Mouse (Mus musculus): Measurements from ENCODE around the gene Tbc1d14. TPM values are rescaled to one million over a fixed set of nuclear protein-coding genes. Genes with fewer than 3 reads are reported as not detected.

Gene Tbc1d14
- polyA plus RNA-seq, 1 experiment from 2014 or later: 74.2 TPM

GRCm38 (mm10) chr5:36603031-36603430 lies 10.0 kb upstream of the Tbc1d14 start:
- H3K9me3 ChIP-seq (ENCODE audit: control insufficient read depth, low read length): no peaks in the 10 kb centered on the region
- 83% methylated on average over 5 of the region's 5 CpGs for WGBS
- H3K9ac ChIP-seq: no peak overlapping the region
- peak; percentile 69 for DNase-seq (ENCODE audit: low spot score)
- peaks cover 92% of the 10 kb centered on the region for H3K36me3 ChIP-seq (replicated peaks; ENCODE audit: control insufficient read depth, insufficient read depth)
- H3K4me3 ChIP-seq (replicated peaks; ENCODE audit: low read length): no peak overlapping the region
- ATAC-seq (ENCODE audit: low FRiP score): 0 out of 2 replicates have a peak, but pooled peaks have one; percentile 59
- no peak overlapping the region for H3K4me2 ChIP-seq (replicated peaks)
- no peaks in the 10 kb centered on the region for H3K4me1 ChIP-seq (replicated peaks; ENCODE audit: control insufficient read depth, insufficient read depth, low read length)
- H3K27me3 ChIP-seq (ENCODE audit: control insufficient read depth, insufficient read depth, low read length): no peaks in the 10 kb centered on the region
- no peak overlapping the region for H3K27ac ChIP-seq

DNA sequence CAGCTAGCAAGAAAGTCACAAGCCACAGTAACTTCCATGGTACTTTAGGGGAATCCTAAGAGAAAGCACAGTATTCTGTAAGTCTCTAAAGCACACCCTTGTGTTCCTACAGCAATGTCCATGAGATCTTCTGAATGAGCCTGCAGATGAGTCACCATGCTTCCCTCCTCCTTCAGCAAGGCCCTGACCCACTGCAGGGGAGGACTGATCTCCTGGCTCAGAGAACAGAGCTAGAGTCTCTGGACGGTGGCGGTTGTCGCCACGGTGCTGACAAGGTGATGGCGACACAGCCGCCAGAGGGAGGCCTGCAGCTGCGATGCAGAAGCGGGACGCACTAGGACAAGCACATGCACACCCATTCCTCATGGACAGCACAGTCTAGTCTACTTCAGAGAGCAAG lies 9.0 kb upstream of the Tbc1d14 start:
- DNase-seq (ENCODE audit: low spot score) (no peak), ATAC-seq (ENCODE audit: low FRiP score) (no peak)
- H3K27me3 ChIP-seq (ENCODE audit: control insufficient read depth, insufficient read depth, low read length): no peaks in the 10 kb centered on the region
- H3K27ac ChIP-seq: no peak overlapping the region
- H3K36me3 ChIP-seq (replicated peaks; ENCODE audit: control insufficient read depth, insufficient read depth): peaks cover 82% of the 10 kb centered on the region
- H3K9me3 ChIP-seq (ENCODE audit: control insufficient read depth, low read length): no peaks in the 10 kb centered on the region
- no peak overlapping the region for H3K4me3 ChIP-seq (replicated peaks; ENCODE audit: low read length)
- H3K9ac ChIP-seq: no peak overlapping the region
- 88% methylated on average over 9 of the region's 9 CpGs for WGBS
- H3K4me1 ChIP-seq (replicated peaks; ENCODE audit: control insufficient read depth, insufficient read depth, low read length): no peaks in the 10 kb centered on the region
- H3K4me2 ChIP-seq (replicated peaks): no peak overlapping the region

DNA sequence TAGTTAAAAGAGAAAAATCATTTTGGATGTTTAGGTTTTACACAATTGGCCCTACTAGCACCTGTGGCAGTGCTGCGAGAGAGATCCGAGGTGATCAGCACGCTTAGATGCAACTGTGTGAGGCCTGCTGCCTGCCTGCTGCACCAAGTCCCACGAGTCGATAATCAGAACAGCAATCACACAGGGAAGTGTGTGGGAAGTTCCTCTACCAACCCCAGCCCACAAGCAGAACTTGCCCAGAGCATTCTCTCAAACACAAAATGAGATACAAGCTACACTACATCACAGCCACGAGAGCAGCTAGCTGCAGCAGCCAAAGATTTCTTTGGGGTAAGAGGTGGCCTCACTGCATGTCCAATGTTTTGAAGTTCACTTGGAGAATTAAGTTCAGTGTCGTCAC lies 8.4 kb upstream of the Tbc1d14 start:
- WGBS: 95% methylated on average over 7 of the region's 7 CpGs
- Histone ChIP-seq H3K4me3 (replicated peaks; ENCODE audit: low read length) (no peak overlapping the region), H3K36me3 (replicated peaks; ENCODE audit: control insufficient read depth, insufficient read depth) (peaks cover 77% of the 10 kb centered on the region)

DNA sequence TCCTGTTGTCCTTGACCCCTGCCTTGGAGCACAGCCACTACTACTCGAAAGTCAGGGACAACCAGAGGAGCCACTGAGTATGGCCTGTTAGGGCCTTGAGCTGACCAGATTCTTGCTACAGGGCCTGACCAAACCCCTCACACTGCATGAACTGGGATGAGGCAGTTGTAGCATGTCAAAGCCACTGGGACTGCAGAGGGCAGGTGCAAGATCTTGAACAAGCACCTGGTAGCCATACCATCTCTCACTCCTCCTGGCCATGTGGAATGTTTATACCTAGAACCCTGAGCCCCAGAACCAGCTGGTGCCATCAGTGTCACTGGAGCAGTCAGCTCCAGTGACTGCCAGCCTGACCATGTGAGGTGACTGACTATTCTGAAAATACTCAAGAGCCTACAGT lies 5.8 kb upstream of the Tbc1d14 start:
- no peak overlapping the region for H3K9ac ChIP-seq
- H3K27me3 ChIP-seq (ENCODE audit: control insufficient read depth, insufficient read depth, low read length): no peaks in the 10 kb centered on the region
- DNase-seq (ENCODE audit: low spot score): no peak
- H3K4me3 ChIP-seq (replicated peaks; ENCODE audit: low read length): no peak overlapping the region
- no peak for ATAC-seq (ENCODE audit: low FRiP score)
- H3K36me3 ChIP-seq (replicated peaks; ENCODE audit: control insufficient read depth, insufficient read depth): peaks cover 51% of the 10 kb centered on the region
- 100% methylated on average over 1 of the region's 1 CpGs for WGBS
- H3K27ac ChIP-seq: no peak overlapping the region
- no peak overlapping the region for H3K4me2 ChIP-seq (replicated peaks)
- H3K9me3 ChIP-seq (ENCODE audit: control insufficient read depth, low read length): no peaks in the 10 kb centered on the region
- no peaks in the 10 kb centered on the region for H3K4me1 ChIP-seq (replicated peaks; ENCODE audit: control insufficient read depth, insufficient read depth, low read length)

More for the DNA sequence above, 8.4 kb upstream of the Tbc1d14 start:
- H3K4me2 ChIP-seq (replicated peaks): no peak overlapping the region
- H3K4me1 ChIP-seq (replicated peaks; ENCODE audit: control insufficient read depth, insufficient read depth, low read length): no peaks in the 10 kb centered on the region
- ATAC-seq (ENCODE audit: low FRiP score) (no peak), DNase-seq (ENCODE audit: low spot score) (no peak)
- H3K27ac ChIP-seq: no peak overlapping the region
- H3K27me3 ChIP-seq (ENCODE audit: control insufficient read depth, insufficient read depth, low read length): no peaks in the 10 kb centered on the region
- H3K9me3 ChIP-seq (ENCODE audit: control insufficient read depth, low read length): no peaks in the 10 kb centered on the region
- no peak overlapping the region for H3K9ac ChIP-seq

GRCm38 (mm10) chr5:36597653-36598052 lies 4.6 kb upstream of the Tbc1d14 start:
- H3K4me1 ChIP-seq (replicated peaks; ENCODE audit: control insufficient read depth, insufficient read depth, low read length): no peaks in the 10 kb centered on the region
- 38% methylated on average over 4 of the region's 4 CpGs for WGBS
- ATAC-seq (ENCODE audit: low FRiP score): no peak
- H3K9ac ChIP-seq: no peak overlapping the region
- H3K9me3 ChIP-seq (ENCODE audit: control insufficient read depth, low read length): no peaks in the 10 kb centered on the region
- H3K36me3 ChIP-seq (replicated peaks; ENCODE audit: control insufficient read depth, insufficient read depth): peaks cover 39% of the 10 kb centered on the region
- no peak overlapping the region for H3K27ac ChIP-seq
- no peak overlapping the region for H3K4me3 ChIP-seq (replicated peaks; ENCODE audit: low read length)
- no peaks in the 10 kb centered on the region for H3K27me3 ChIP-seq (ENCODE audit: control insufficient read depth, insufficient read depth, low read length)
- DNase-seq (ENCODE audit: low spot score): no peak
- H3K4me2 ChIP-seq (replicated peaks): no peak overlapping the region

DNA sequence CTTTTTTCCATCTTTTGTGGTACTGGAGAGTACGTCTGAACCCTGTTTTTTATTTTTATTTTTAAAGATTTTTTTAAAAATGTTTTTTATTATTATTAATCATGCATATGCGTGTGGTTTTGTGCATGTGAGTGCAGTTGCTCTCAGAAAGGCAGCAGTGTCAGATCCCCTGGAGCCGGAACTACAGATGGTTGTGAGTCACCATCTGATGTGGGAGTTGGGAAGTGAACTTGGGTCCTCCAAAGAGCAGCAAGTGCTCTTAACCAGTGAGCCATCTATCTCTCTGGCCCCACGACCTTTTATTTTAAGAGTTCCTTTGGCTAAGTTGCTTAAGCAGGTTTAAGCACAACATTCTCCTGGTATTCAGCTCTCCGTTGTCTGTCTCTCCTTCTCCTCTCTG lies 3.1 kb upstream of the Tbc1d14 start:
- no peaks in the 10 kb centered on the region for H3K9me3 ChIP-seq (ENCODE audit: control insufficient read depth, low read length)
- H3K4me2 ChIP-seq (replicated peaks): no peak overlapping the region
- peaks cover 25% of the 10 kb centered on the region for H3K36me3 ChIP-seq (replicated peaks; ENCODE audit: control insufficient read depth, insufficient read depth)
- H3K9ac ChIP-seq: no peak overlapping the region
- ATAC-seq (ENCODE audit: low FRiP score) (no peak), DNase-seq (ENCODE audit: low spot score) (no peak)
- no peak overlapping the region for H3K27ac ChIP-seq
- no peaks in the 10 kb centered on the region for H3K27me3 ChIP-seq (ENCODE audit: control insufficient read depth, insufficient read depth, low read length)
- no peaks in the 10 kb centered on the region for H3K4me1 ChIP-seq (replicated peaks; ENCODE audit: control insufficient read depth, insufficient read depth, low read length)
- whole genome bisulfite sequencing: 80% methylated on average over 5 of the region's 5 CpGs
- H3K4me3 ChIP-seq (replicated peaks; ENCODE audit: low read length): no peak overlapping the region

DNA sequence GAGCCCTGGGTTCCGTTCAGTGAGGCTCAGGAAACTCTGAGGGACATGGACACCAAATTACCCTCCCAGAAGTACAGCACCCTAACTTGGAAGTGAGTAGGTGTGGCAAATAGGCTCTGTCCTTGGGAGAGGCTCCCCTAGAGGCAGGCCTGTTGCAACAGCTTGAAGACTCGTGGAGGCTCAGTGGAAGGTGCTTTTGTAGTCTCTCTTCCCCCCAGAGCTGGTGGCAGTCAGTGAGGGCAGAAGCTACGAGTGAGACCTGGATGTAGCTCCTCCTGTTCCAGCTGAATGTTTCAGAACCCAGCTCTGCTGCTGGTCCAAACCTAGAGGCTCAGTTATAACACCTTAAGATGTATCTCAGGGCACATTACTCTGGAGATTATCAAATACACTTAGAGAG lies 2.0 kb upstream of the Tbc1d14 start:
- no peak overlapping the region for H3K4me2 ChIP-seq (replicated peaks)
- no peaks in the 10 kb centered on the region for H3K4me1 ChIP-seq (replicated peaks; ENCODE audit: control insufficient read depth, insufficient read depth, low read length)
- DNase-seq (ENCODE audit: low spot score): no peak
- H3K36me3 ChIP-seq (replicated peaks; ENCODE audit: control insufficient read depth, insufficient read depth): peaks cover 14% of the 10 kb centered on the region
- no peak for ATAC-seq (ENCODE audit: low FRiP score)
- no peaks in the 10 kb centered on the region for H3K27me3 ChIP-seq (ENCODE audit: control insufficient read depth, insufficient read depth, low read length)
- no peak overlapping the region for H3K27ac ChIP-seq
- H3K4me3 ChIP-seq (replicated peaks; ENCODE audit: low read length): no peak overlapping the region
- no peak overlapping the region for H3K9ac ChIP-seq
- WGBS: 24% methylated on average over 3 of the region's 3 CpGs
- no peaks in the 10 kb centered on the region for H3K9me3 ChIP-seq (ENCODE audit: control insufficient read depth, low read length)

GRCm38 (mm10) chr5:36594344-36594743 lies 1.3 kb upstream of the Tbc1d14 start:
- Histone ChIP-seq H3K9ac (no peak overlapping the region), H3K36me3 (replicated peaks; ENCODE audit: control insufficient read depth, insufficient read depth) (peaks cover 7% of the 10 kb centered on the region), H3K4me2 (replicated peaks) (no peak overlapping the region), H3K9me3 (ENCODE audit: control insufficient read depth, low read length) (no peaks in the 10 kb centered on the region), H3K4me1 (replicated peaks; ENCODE audit: control insufficient read depth, insufficient read depth, low read length) (no peaks in the 10 kb centered on the region), H3K4me3 (replicated peaks; ENCODE audit: low read length) (no peak overlapping the region), H3K27me3 (ENCODE audit: control insufficient read depth, insufficient read depth, low read length) (no peaks in the 10 kb centered on the region), H3K27ac (no peak overlapping the region)
- WGBS: 72% methylated on average over 3 of the region's 3 CpGs
- DNase-seq (ENCODE audit: low spot score) (no peak), ATAC-seq (ENCODE audit: low FRiP score) (no peak)

DNA sequence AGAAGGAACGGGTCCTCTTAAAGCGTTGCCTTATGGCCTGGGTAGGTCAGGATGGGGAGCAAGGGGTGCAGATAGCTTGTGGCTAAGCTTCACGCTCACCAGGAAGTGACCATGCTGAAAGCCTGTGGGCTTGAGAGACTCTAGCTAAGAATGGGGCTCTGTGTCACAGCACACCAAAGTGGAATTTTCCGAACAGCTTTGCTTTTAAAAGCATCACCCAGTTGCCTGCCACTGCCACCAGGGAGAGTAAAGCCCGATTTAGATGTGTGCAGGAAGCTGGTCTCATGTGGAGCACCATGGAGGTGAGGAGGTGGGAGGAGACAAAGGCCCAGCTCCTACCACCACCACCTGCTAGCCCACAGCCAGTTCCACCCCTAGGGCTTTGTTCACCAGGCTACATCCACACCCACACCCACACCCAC lies 2.6 kb downstream of the Tbc1d14 start:
- H3K36me3 ChIP-seq (replicated peaks; ENCODE audit: control insufficient read depth, insufficient read depth): no peaks in the 10 kb centered on the region
- H3K4me2 ChIP-seq (replicated peaks): no peak overlapping the region
- H3K4me1 ChIP-seq (replicated peaks; ENCODE audit: control insufficient read depth, insufficient read depth, low read length): no peaks in the 10 kb centered on the region
- DNase-seq (ENCODE audit: low spot score) (no peak), ATAC-seq (ENCODE audit: low FRiP score) (no peak)
- H3K4me3 ChIP-seq (replicated peaks; ENCODE audit: low read length): no peak overlapping the region
- no peaks in the 10 kb centered on the region for H3K27me3 ChIP-seq (ENCODE audit: control insufficient read depth, insufficient read depth, low read length)
- H3K9me3 ChIP-seq (ENCODE audit: control insufficient read depth, low read length): no peaks in the 10 kb centered on the region
- 80% methylated on average over 5 of the region's 5 CpGs for WGBS
- H3K27ac ChIP-seq: no peak overlapping the region
- H3K9ac ChIP-seq: no peak overlapping the region

DNA sequence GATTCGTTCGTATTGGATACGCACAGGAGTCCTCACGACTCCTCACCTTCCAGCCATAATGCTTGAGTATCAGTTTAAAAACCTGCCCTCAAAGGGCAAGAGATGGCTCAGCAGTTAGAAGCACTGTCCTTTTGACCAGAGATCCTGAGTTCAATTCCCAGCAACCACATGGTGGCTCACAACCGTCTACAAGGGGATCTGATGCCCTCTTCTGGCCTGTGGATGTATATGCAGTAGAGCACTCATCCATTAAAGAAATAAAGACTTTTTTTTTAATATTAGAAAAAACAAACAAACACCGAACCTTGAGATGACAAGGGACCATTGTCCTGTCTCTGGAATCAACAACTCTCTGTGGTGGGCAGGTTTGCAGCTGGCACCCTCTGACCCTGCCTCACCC lies 8.8 kb downstream of the Tbc1d14 start:
- peaks cover 9% of the 10 kb centered on the region for H3K4me1 ChIP-seq (replicated peaks; ENCODE audit: control insufficient read depth, insufficient read depth, low read length)
- H3K4me3 ChIP-seq (replicated peaks; ENCODE audit: low read length): no peak overlapping the region
- no peak overlapping the region for H3K4me2 ChIP-seq (replicated peaks)
- no peak overlapping the region for H3K9ac ChIP-seq
- H3K36me3 ChIP-seq (replicated peaks; ENCODE audit: control insufficient read depth, insufficient read depth): no peaks in the 10 kb centered on the region
- DNase-seq (ENCODE audit: low spot score) (no peak), ATAC-seq (ENCODE audit: low FRiP score) (no peak)
- H3K9me3 ChIP-seq (ENCODE audit: control insufficient read depth, low read length): no peaks in the 10 kb centered on the region
- no peak overlapping the region for H3K27ac ChIP-seq
- no peaks in the 10 kb centered on the region for H3K27me3 ChIP-seq (ENCODE audit: control insufficient read depth, insufficient read depth, low read length)
- WGBS: 69% methylated on average over 6 of the region's 6 CpGs

Data from hindbrain, embryonic 14.5 days (tissue).